Mouse (Mus musculus): ENCODE measurements around the gene Commd6.

DNA sequence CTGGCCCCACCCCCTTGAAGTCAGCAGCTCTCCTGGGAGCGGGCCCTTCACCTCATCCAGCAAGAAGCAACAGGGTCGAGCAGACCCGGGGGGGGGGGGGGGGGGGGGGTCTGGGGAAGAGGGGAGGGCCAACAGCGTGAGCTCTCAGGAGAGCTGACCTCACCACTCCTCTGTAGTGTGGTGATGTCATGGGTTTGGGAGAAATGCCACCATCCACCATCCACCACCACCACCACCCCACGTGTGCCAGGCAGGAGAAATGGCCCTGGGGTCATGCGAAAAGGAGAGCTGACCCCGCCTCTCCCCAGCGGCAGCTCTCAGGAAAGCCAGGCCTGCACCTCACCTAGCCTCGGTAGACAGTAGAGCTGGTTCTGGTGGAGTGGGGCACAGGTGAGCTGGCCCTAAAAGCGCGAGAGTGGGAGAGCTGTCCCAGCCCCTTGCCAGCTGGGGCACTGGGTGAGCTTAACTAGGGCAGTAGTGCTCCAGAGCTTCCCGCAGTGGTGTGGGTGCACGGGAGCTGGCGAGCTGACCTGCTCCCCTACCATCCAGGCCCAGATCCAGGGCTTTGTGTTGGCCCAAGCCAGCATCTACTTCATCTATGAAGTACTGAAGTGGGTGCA, 43.3 kb downstream of the Commd6 start:
- TF ChIP-seq CTCF (IDR thresholded peaks at IDR 0.05; ENCODE audit: control insufficient read depth, insufficient read depth, low read length) (no peak), POLR2A (IDR thresholded peaks at IDR 0.05; ENCODE audit: borderline replicate concordance, control insufficient read depth, low read depth, low read length) (no peak)

Data from bone marrow, adult 2 months (tissue).